Mouse (Mus musculus): ENCODE measurements around the gene Ptprg.
"Not testable (repeated sequence)": the region's sequence is repeated elsewhere in the genome, so short reads cannot be mapped to it uniquely, and the experiment has no call there.

The Ptprg gene

DNA sequence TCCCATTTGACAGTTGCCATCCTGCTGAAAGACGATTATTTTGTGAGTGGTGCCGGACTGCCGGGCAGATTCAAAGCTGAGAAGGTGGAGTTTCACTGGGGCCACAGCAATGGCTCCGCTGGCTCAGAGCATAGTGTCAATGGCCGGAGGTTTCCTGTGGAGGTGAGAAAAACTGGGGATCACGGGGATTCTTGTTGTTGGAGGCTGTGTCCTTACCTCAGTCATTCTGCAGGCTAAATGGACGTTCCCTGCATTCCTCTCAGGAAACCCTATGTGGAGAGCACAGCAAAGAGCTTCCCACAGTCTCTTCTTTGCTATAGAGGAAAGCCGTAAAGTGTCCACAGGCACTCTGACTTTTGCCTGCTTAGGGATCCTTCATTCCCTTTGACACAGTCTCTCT, 409.2 kb downstream of the Ptprg start:
- no peak for DNase-seq (ENCODE audit: low spot score in 2 of 2)

DNA sequence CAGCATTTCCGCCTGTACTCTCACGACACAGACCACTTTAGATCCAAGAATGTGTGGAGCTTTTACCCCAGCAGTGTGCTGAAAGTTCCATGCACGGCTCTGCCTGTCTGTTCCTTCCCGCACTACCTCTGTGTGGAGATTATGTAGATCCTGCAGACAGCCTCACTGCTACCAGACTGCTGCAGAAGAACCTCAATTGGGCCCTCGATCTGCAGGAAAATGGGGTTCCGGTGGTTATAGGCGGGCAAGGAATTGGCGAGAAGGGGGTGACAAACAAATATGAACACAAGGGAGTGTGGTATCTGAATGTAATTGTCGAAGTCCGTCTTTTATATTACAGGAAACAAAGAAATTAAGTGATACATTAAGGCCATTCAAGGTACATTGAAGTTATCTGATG, 410.5 kb downstream of the Ptprg start:
- no peak for DNase-seq (ENCODE audit: low spot score in 2 of 2)

GRCm38 (mm10) chr14:11964326-11964725, 411.0 kb downstream of the Ptprg start:
- DNase-seq (ENCODE audit: low spot score in 2 of 2), result not testable (repeated sequence)

DNA sequence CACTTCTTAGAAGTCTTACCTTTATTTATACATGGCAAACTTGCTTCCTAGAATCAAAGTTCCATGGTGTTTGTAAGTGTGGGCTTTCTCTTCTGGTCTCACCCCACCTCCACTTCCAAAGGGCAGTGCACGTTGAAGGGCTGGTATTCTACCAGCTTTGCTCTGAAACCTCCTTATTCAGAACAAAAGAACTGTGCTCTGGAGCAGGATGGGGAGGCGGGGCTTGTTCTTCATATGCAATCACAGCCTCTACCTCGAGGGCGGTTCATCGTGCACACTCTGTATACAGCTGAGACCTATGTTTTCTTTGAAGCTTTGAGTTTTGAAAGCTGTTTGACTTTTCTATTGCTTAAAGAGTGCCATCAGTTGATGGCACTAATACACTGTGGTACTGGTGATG, 412.5 kb downstream of the Ptprg start:
- no peak for DNase-seq (ENCODE audit: low spot score in 2 of 2)

DNA sequence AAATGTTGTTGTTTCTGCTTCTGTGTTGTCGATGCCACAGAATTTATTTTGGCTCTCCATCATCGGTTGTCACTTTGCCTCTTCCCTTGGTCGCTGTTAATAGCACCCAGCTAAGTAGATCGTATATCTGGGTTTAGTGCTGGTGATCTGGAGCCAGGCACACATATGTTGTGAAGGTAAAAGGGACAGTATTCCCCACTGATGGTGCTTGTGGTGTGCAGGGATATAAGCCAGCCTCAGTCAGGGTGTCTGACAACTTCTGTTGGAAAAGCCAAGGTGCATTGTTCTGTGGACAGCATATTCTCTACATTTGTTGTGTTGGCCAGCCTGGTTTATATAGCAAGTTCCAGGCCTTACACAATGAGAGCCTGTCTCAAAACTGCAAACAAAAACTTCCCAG, 428.4 kb downstream of the Ptprg start:
- no peak for DNase-seq (ENCODE audit: low spot score in 2 of 2)

DNA sequence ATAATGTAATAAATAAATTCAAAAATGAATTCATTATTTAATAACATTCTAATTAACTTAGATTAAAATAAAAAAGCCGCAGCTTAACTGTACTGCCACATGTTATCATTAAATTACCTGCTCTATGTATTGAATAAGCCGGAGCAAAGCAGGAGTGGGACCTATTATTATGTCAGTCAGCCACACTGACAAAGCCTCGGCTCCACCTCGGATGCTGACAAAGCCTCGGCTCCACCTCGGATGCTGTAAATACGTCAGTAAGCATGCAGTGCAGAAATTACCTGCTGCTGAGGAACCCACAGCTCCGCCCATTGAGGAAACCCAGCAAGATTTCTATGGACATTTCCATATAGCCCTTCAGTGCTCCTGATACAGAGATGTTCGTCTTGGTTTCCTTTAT, 429.7 kb downstream of the Ptprg start:
- DNase-seq (ENCODE audit: low spot score in 2 of 2), result no peak

DNA sequence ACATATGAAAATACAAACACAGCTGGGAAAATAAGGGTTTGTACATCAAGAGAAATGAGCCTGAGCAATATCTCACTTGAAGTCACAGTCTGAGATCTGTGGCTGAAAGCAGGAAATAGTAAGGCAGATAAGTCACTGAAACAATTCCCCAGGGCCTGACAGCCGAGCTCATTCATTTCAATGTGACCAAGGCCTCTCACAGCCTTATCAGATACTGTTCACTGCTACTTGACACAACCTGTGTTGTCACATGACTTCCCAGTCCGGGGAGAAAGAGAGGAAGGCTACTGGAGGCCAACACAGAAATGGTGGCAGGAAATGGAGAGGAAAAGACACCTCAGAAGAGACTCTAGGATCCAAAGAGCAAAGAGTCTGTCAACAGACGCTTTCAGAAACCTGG, 430.8 kb downstream of the Ptprg start:
- no peak for DNase-seq (ENCODE audit: low spot score in 2 of 2)

GRCm38 (mm10) chr14:11988975-11989374, 435.6 kb downstream of the Ptprg start:
- no peak for DNase-seq (ENCODE audit: low spot score in 2 of 2)

- no peak for DNase-seq (ENCODE audit: low spot score in 2 of 2)
Measured at GRCm38 (mm10) chr14:11991151-11991550, 437.8 kb downstream of the Ptprg start.

DNA sequence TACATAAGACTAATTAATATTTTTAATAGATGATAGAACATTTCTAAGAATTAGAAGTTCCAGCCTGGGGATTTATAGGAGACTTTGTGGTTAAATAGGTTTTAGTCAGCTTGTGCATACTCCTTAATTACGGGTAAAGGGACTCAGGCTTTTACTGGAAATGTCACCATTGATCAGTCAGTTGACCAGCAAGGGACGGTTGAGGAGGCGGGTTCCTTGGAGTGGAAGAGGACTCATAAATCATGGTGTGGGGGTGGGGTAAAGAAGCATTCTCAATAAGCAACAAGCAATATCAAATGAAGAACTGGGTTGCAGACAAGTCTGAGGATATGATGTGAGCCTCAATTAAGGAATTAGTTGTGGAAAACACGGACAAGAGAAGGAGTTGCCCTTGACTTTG, 438.8 kb downstream of the Ptprg start:
- no peak for DNase-seq (ENCODE audit: low spot score in 2 of 2)

DNA sequence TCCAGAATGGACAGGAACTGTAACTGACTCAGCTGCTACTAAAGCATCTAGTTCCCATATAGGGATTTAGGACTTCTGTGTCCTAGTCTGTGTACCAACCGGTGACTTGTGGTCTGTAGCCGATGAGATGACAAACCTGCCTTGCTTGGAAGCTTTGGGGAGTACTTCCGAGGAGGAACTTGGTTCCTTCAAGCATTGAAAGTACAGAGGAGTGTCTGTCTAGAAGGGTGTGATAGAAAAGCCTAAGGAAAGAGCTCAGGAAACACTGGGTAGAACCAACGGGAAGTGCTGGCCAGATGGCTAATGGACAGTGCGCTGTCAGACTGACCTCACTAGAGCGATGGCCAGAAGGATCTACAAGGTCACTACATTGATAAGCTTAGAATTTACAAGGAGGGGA, 439.2 kb downstream of the Ptprg start:
- no peak for DNase-seq (ENCODE audit: low spot score in 2 of 2)

GRCm38 (mm10) chr14:11997555-11997954, 444.2 kb downstream of the Ptprg start:
- peak in 1 of 2 experiments; percentile 7 for DNase-seq (ENCODE audit: low spot score in 2 of 2)

DNA sequence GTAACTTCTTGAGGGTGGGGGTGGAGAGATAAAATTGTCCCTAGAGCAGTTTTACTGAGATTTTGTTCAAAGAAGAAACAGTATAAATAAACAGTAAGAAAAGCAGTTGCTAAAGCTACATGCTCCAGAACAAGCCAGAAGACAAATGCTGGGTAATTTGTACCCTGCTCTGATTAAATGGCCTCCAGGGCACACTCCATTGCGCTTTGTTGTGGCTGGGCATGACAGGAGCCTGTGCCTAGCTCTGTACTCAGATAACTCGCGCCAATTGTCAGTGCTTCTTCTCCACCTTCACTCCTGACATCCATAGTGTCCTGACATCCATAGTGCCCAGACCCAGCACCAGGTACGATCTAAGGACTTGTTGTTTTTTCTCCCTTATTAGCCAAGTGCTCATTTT, 445.1 kb downstream of the Ptprg start:
- no peak for DNase-seq (ENCODE audit: low spot score in 2 of 2)

- DNase-seq (ENCODE audit: low spot score in 2 of 2), result no peak
Measured at GRCm38 (mm10) chr14:12004061-12004460, 450.7 kb downstream of the Ptprg start.

DNA sequence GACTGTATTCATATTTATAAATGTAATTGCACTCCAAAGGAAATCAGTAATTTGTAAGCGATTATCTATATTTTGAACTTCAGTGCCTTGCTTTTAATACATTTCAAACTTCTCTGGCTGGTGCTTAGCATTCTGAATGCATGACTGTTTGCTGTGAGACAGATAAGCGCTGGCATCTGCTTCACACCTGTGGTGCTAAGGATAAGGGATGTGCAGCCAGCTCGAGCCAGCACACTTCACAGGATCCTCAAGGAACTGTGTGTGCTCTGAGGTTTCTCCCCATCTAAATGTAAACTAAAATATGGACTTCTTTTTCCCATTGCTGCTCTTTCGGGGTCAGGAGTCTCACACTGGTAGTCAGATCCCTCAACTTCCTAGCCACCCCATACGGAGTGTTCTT, 458.4 kb downstream of the Ptprg start:
- no peak for DNase-seq (ENCODE audit: low spot score in 2 of 2)

- DNase-seq (ENCODE audit: low spot score in 2 of 2), result no peak
Measured at GRCm38 (mm10) chr14:12025812-12026728, 472.7 kb downstream of the Ptprg start.

- DNase-seq (ENCODE audit: low spot score in 2 of 2), result no peak
Measured at GRCm38 (mm10) chr14:12027247-12027646, 473.9 kb downstream of the Ptprg start.

GRCm38 (mm10) chr14:12029926-12030325, 476.6 kb downstream of the Ptprg start:
- DNase-seq (ENCODE audit: low spot score in 2 of 2), result no peak

- no peak for DNase-seq (ENCODE audit: low spot score in 2 of 2)
Measured at GRCm38 (mm10) chr14:12036530-12037283, 483.4 kb downstream of the Ptprg start.

GRCm38 (mm10) chr14:12039743-12040142, 486.4 kb downstream of the Ptprg start:
- no peak for DNase-seq (ENCODE audit: low spot score in 2 of 2)

DNA sequence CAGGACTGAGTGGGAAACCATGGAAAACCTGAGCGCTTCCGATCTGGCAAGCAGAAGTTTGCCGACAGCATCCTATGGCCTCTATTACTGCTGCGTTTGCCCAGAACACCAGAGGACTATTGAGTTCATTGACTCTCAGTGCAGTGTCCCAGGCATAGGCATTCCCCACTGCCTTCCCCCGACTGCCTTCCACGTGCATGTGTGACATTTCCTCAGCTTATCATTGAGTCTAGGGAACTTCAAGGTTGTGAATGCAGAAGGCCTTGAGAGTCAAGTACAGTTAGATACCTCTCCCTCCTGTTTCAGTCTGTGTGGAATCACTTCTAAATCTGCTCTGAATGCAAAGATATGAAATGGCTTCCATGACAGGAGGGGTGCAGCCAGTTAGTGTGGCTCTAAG, 488.2 kb downstream of the Ptprg start:
- no peak for DNase-seq (ENCODE audit: low spot score in 2 of 2)

GRCm38 (mm10) chr14:12046226-12046882, 493.0 kb downstream of the Ptprg start:
- no peak for DNase-seq (ENCODE audit: low spot score in 2 of 2)

Data from urinary bladder, postnatal 36 days (tissue).